Mouse (Mus musculus) lung, embryonic 15.5 days (tissue): Measurements from ENCODE around the gene Epb41. TPM values are rescaled to one million over a fixed set of nuclear protein-coding genes. Genes with fewer than 3 reads are reported as not detected.

Experiments used
- ATAC-seq: fragments of 200-750 bp; cut with Nextera tagmentation; 2 replicates; pipeline ENCODE4 v1.8.0; 2017; ENCODE audit warnings: moderate number of reproducible peaks, borderline replicate concordance; ENCODE audit not compliant: low FRiP score, low TSS enrichment; ENCODE audit errors: extremely low read depth
- H3K27ac ChIP-seq: fragments of 300-500 bp; sonication (generic); 2 replicates; pipeline ENCODE4 v1.5.1; 2015; ENCODE audit warnings: moderate library complexity, mild to moderate bottlenecking, inconsistent platforms
- H3K27me3 ChIP-seq: fragments of 300-500 bp; sonication (generic); 2 replicates; pipeline ENCODE4 v1.6.1; 2015; ENCODE audit warnings: inconsistent platforms
- H3K36me3 ChIP-seq: fragments of 300-500 bp; sonication (generic); 2 replicates; pipeline ENCODE4 v1.6.1; 2015; ENCODE audit warnings: inconsistent platforms
- H3K4me1 ChIP-seq: fragments of 300-500 bp; sonication (generic); 2 replicates; pipeline ENCODE4 v1.6.1; 2015; ENCODE audit warnings: inconsistent platforms
- H3K4me2 ChIP-seq: fragments of 300-500 bp; sonication (generic); 2 replicates; pipeline ENCODE4 v1.6.1; 2015; ENCODE audit warnings: inconsistent platforms, mild to moderate bottlenecking, moderate library complexity
- H3K4me3 ChIP-seq: fragments of 300-500 bp; sonication (generic); 2 replicates; pipeline ENCODE4 v1.5.1; 2015; ENCODE audit warnings: mild to moderate bottlenecking, inconsistent platforms
- H3K9ac ChIP-seq: fragments of 300-500 bp; sonication (generic); 2 replicates; pipeline ENCODE4 v1.6.1; 2015; ENCODE audit warnings: inconsistent platforms
- H3K9me3 ChIP-seq: fragments of 300-500 bp; sonication (generic); 2 replicates; pipeline ENCODE4 v1.6.1; 2016; ENCODE audit warnings: inconsistent platforms
- WGBS: fragments of 180-500 bp; shearing (Covaris S2); methylation state at CpG from one replicate; pipeline ENCODE4 v1.1.7; 2015; 5-methylcytosine and 5-hydroxymethylcytosine counted together
- polyA plus RNA-seq: library from polyadenylated mRNA; unstranded; fragments of >200 nt; fragmentation: Nextera tagmentation; extraction: Ambion mirVana; gene quantifications from 2 replicates; pipeline ENCODE4 v1.2.1, GENCODE M21; 2015

Gene Epb41
- polyA plus RNA-seq, 1 experiment from 2014 or later = 65.0 TPM

DNA sequence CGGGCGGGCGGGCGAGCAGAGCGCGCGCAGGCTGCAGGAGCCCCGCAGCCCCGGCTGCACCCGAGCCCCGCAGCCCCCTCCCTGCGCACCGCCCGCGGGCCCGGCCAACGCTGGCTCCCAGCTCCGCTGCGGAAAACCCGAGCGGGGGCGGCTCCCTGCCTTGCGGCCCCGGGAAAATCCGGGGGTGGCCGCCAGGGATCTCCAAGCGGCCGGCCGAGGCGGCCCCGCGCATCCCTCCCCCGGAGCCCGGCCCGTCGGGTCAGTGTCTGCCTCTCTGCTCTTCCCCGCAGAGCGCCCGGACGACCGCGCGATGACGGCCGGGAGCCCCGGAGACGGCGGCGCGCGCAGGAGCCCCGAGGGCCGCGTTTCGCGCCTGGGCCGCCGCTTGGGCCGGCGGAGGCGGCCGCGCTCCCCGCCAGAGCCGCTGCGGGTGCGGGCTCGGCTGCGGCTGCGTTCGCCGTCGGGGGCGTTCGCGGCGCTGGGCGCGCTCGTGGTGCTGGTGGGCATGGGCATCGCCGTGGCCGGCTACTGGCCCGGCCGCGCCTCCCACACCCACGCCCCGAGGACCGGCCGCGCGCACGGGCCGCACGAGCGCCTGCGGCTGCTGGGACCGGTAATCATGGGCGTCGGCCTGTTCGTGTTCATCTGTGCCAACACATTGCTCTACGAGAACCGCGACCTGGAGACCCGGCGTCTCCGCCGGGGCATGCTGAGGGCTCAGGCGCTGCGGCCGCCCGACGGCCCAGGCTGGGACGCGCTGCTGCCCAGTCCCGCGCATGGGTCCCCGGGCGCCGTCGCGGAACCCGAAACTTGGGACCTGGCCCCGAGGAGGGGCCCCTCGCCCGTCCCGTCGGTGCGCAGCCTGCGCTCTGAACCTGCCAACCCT lies 153.4 kb downstream of the Epb41 start, which contains the start of gene Tmem200b:
Gene Tmem200b, plus strand, starts transcription at position 311 of the 886 bp plus-strand sequence.
- H3K36me3 ChIP-seq = peaks cover 11% of the 10 kb centered on the region
- peak within 1 kb of the TSS; percentile 78 for H3K27ac ChIP-seq
- WGBS = 1% methylated on average over 104 of the region's 130 CpGs
- H3K4me2 ChIP-seq = peak within 1 kb of the TSS; percentile 89
- H3K9ac ChIP-seq = peak within 1 kb of the TSS; percentile 64
- no peak for ATAC-seq
- H3K4me1 ChIP-seq = peaks cover 47% of the 10 kb centered on the region
- peaks cover 68% of the 10 kb centered on the region for H3K27me3 ChIP-seq
- H3K4me3 ChIP-seq = peak within 1 kb of the TSS; percentile 65
- no peaks in the 10 kb centered on the region for H3K9me3 ChIP-seq

DNA sequence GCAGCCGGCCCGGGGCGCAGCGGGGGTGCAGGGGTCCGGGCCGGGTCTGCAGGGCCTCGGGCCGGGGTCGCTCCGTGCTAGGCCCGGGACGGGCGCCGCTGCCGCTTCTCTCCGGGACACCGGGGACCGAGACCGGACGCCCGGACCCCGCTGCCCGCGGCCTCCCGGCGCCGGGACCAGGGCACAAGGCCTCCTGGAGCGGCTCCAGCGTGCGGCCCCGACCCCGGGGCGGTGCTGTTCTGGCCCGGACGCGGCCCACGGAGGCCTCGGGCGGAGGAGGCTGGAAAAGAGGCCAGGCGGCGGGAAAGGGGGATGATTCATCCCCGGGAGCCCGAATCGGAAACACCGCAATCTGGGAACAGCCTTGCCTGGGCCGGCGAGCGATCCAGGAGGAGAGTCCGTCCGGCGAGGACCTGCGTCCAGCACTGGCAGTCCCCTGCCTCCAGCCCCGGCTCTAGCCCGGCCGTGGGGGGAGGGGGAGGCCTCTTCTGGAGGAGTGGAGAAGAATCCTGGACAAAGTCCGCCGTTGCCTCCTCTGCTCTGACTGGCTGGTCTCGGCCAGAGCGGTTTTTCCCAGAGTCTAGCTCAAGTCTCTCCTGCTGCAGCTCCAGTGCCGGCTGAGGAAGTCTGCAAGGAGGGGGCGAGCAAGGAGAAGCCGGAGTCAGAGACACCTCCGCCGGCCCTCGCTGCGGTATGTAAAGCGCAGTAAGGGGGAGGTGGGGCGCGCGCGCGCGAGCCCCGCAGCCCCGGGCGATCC lies 154.3 kb downstream of the Epb41 start:
- peak overlapping the region; percentile 65 for H3K4me3 ChIP-seq
- peak overlapping the region; percentile 64 for H3K9ac ChIP-seq
- H3K36me3 ChIP-seq = peaks cover 8% of the 10 kb centered on the region
- H3K27ac ChIP-seq = peak overlapping the region; percentile 78
- peak overlapping the region; percentile 89 for H3K4me2 ChIP-seq
- peaks cover 47% of the 10 kb centered on the region for H3K4me1 ChIP-seq
- ATAC-seq = peak; percentile 32; the same call in 1 of the 2 replicates
- under 1% methylated on average over 55 of the region's 76 CpGs for WGBS
- H3K9me3 ChIP-seq = no peaks in the 10 kb centered on the region
- H3K27me3 ChIP-seq = peaks cover 77% of the 10 kb centered on the region

DNA sequence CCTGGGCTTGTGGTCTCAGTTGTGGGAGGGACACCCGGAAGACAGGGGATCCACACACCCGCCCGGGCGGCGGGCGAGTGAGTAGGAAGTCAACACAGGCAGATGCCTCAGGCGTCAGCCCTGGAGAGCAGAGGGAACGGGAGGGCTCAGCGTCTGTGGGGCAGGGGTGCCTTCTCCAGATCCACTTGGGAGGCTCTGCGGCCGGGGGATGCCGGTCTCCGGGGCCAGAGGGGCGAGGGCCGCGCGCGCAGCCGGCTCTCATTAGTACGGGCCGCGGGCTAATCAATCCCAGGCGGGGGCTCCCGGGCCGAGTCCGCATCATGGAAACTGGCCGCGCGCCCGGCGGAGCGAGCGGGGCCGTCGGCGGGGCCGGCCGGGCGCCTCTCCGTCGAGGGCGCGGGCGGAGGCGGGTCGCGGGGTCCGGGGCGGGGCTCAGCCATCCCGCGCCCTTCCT lies 155.0 kb downstream of the Epb41 start:
- Histone ChIP-seq H3K27me3 (peaks cover 83% of the 10 kb centered on the region), H3K9ac (peak overlapping the region; percentile 64), H3K4me3 (peak overlapping the region; percentile 65), H3K27ac (peak overlapping the region; percentile 78), H3K9me3 (no peaks in the 10 kb centered on the region), H3K36me3 (peaks cover 5% of the 10 kb centered on the region), H3K4me1 (peaks cover 50% of the 10 kb centered on the region), H3K4me2 (peak overlapping the region; percentile 89)
- WGBS = under 1% methylated on average over 51 of the region's 51 CpGs
- peak; percentile 1; the same call in 1 of the 2 replicates for ATAC-seq

DNA sequence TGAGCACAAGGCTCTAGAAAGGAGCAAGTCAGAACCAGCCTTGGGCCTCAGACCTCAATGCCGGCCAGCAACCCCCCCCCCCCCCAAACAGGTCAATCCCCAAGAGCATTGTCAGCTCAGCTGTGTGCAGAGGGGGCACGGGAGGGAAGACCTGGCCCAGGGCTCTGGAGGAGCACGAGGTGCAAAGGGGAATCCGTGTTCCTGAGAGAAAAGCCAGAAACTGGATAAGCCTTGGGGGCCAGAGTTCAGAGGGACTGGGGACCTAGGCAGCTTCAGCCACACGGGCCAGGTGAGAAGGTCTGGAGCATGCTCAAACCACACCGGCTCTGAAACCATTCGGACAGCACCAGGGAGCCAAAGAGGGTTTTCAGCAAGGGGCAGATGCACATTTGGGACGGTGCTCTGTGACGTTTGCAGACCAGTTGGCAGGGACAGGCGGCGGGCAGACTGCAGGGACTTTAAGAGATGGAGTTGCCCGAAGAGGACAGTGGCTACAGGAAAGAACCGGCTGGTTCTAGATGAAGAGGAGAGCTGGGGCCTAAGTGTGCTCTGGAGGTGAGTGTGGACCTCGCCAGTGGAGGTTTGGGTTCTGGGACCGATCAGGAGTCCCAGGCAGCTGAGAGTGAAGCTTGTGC lies 155.5 kb downstream of the Epb41 start:
- Histone ChIP-seq H3K9ac (no peak overlapping the region), H3K27me3 (peaks cover 87% of the 10 kb centered on the region), H3K4me3 (peak overlapping the region; percentile 65), H3K27ac (peak overlapping the region; percentile 78), H3K4me1 (peaks cover 55% of the 10 kb centered on the region), H3K9me3 (no peaks in the 10 kb centered on the region), H3K4me2 (peak overlapping the region; percentile 89), H3K36me3 (no peaks in the 10 kb centered on the region; the same call in 1 of the 2 replicates)
- WGBS = 19% methylated on average over 15 of the region's 15 CpGs
- ATAC-seq = no peak

DNA sequence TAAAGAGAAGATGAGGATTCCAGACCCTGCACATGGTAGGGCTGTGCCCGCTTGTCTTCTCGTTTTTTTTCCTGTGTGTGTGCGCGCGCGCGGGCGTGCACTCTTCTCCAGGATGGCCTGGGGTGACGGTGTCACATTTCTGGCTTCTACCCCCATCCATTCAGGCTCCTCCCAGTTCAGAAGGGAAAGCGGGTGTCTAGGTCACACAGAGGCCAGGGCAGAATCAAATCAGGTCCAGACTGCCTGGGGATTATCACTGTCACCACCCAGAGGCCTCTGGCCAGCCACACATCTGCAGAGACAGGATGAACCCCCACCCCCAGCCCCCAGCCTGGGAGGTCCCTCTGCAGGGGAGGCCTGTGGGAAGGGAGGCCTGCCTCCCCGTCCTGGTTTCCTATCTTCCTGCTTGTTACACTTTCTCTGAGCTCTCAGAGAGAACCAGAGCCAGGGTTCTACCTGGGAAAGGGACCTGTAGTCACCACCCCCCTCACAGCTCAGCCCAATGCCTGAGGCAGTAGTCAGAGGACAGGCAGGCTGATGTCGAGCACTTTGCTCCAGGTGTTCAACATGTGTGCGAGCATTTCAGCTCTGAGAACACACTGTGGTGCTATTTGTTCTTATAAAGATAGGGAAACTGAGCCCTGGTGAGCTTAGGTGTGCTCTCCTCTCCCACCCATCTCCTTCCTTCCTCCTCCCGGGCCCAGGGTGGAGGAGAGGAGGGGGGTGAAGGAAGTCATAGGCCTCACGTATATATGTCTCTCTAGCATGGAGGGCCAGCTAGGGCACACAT lies 156.2 kb downstream of the Epb41 start:
- H3K36me3 ChIP-seq = no peaks in the 10 kb centered on the region
- 12% methylated on average over 15 of the region's 15 CpGs for WGBS
- H3K4me1 ChIP-seq = peaks cover 60% of the 10 kb centered on the region
- H3K4me2 ChIP-seq = peak overlapping the region; percentile 12; the same call in 1 of the 2 replicates
- peak; percentile 25; the same call in 1 of the 2 replicates for ATAC-seq
- no peaks in the 10 kb centered on the region for H3K9me3 ChIP-seq
- H3K27me3 ChIP-seq = peaks cover 93% of the 10 kb centered on the region
- H3K9ac ChIP-seq = no peak overlapping the region
- no peak overlapping the region for H3K27ac ChIP-seq
- H3K4me3 ChIP-seq = no peak overlapping the region

DNA sequence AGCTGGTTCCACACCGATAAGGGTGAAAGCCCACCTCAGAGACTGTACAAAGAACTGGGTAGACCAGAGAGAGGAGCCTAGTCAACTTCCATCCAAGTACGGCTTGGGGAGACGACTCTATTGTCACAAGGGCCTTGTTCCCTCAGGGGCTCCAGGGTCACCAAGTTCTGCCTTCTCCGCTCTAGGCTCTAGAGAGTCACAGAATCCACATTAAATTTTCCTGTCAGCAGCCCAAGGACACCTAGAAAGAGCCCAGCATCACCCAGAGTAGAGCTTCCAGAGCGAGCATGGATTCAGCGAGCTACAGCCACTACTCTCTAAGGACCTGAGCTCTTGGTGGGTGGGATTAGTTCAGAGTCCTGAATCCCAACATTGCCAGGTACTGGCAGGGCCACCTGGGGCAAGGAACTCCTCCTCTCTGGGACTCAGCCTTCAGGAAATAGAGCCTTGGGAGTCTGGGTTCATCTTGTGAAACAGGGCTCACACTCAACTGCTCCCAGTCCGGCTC lies 157.0 kb downstream of the Epb41 start:
- H3K4me1 ChIP-seq = peaks cover 64% of the 10 kb centered on the region
- H3K9me3 ChIP-seq = no peaks in the 10 kb centered on the region
- ATAC-seq = no peak
- no peaks in the 10 kb centered on the region for H3K36me3 ChIP-seq
- no peak overlapping the region for H3K27ac ChIP-seq
- no peak overlapping the region for H3K4me2 ChIP-seq
- H3K27me3 ChIP-seq = peaks cover 94% of the 10 kb centered on the region
- 66% methylated on average over 7 of the region's 7 CpGs for WGBS
- H3K4me3 ChIP-seq = no peak overlapping the region
- H3K9ac ChIP-seq = no peak overlapping the region

DNA sequence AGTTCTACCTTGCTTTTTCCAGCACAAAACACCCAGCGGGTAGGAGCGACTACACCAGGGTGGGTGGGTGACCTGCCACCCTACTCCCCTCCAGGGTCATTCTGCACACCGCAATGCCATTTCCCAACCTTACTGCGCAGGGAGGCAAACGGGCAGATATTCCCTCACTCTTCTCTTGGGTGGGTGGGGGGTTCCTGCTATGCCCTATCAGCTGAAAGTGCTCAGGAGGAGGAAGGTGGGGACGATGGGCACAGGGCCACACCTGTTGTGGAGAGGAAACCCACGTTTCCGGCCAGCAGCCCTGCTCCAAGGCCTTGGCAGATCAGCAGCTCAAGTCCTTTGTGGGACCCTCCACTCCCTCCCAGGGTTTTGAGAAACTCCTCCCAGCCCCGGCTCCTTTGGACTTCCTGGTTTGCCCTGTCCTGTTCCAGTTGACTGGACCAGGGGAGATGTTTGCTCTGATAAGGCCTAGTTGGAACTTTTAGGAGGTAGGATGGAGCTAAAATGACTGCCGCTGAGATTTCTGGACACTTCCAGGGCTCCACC lies 158.0 kb downstream of the Epb41 start:
- Histone ChIP-seq H3K9me3 (no peaks in the 10 kb centered on the region), H3K36me3 (no peaks in the 10 kb centered on the region), H3K4me1 (peaks cover 58% of the 10 kb centered on the region), H3K9ac (no peak overlapping the region), H3K27ac (no peak overlapping the region), H3K27me3 (peaks cover 94% of the 10 kb centered on the region), H3K4me3 (no peak overlapping the region), H3K4me2 (no peak overlapping the region)
- no peak for ATAC-seq
- WGBS = 64% methylated on average over 10 of the region's 10 CpGs

DNA sequence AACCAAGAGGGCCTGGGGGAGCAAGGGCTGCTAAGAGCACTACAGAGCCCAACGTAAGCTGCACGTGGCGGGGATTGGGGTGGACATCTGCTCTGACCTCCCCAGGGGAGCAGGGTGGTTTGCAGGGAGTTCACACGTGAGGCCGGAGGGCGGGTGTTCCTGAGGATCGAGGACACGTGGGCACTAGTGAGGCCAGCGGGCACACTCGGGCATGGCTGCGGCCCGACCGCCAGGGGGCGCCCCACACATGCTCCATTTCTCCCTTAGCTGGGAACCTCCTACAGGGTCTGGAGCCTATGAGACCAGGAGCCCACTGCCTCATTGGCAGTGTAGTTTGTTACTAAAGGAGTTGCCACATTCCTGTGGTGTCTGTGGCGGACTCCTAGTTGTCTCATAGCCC lies 158.7 kb downstream of the Epb41 start:
- ATAC-seq = no peak
- H3K27me3 ChIP-seq = peaks cover 93% of the 10 kb centered on the region
- H3K4me1 ChIP-seq = peaks cover 51% of the 10 kb centered on the region
- H3K27ac ChIP-seq = no peak overlapping the region
- no peak overlapping the region for H3K4me2 ChIP-seq
- 10% methylated on average over 15 of the region's 15 CpGs for WGBS
- H3K4me3 ChIP-seq = no peak overlapping the region
- H3K36me3 ChIP-seq = no peaks in the 10 kb centered on the region
- no peak overlapping the region for H3K9ac ChIP-seq
- H3K9me3 ChIP-seq = no peaks in the 10 kb centered on the region

DNA sequence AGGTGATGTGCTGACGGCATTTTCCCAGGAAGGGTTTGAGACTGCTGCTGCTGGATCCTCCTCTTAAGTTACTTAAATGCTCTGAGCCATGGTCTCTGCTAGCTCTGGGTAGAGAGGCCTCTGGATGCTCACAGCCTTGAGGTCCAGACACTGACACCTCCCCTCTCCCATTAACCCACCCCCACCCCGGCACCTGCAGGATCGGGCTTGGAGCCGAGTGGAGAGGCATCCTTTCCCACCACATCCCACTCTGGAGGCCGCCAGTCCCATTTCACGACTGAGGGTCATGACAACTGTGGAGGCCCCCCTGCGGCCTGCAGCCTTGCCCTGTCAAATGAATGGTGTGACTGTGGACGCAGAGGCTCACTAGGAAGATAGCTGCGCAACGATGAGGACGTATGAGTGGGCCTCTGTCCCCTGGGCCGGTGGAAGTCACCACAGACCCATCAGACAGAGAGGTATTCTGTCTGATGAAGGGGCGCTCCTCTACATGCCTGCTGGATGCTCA lies 159.2 kb downstream of the Epb41 start:
- H3K27ac ChIP-seq = no peak overlapping the region
- 25% methylated on average over 13 of the region's 13 CpGs for WGBS
- H3K4me3 ChIP-seq = no peak overlapping the region
- no peak for ATAC-seq
- H3K4me2 ChIP-seq = peak overlapping the region; percentile 53; the same call in 1 of the 2 replicates
- no peaks in the 10 kb centered on the region for H3K9me3 ChIP-seq
- H3K36me3 ChIP-seq = no peaks in the 10 kb centered on the region
- H3K27me3 ChIP-seq = peaks cover 88% of the 10 kb centered on the region
- no peak overlapping the region for H3K9ac ChIP-seq
- H3K4me1 ChIP-seq = peaks cover 49% of the 10 kb centered on the region

DNA sequence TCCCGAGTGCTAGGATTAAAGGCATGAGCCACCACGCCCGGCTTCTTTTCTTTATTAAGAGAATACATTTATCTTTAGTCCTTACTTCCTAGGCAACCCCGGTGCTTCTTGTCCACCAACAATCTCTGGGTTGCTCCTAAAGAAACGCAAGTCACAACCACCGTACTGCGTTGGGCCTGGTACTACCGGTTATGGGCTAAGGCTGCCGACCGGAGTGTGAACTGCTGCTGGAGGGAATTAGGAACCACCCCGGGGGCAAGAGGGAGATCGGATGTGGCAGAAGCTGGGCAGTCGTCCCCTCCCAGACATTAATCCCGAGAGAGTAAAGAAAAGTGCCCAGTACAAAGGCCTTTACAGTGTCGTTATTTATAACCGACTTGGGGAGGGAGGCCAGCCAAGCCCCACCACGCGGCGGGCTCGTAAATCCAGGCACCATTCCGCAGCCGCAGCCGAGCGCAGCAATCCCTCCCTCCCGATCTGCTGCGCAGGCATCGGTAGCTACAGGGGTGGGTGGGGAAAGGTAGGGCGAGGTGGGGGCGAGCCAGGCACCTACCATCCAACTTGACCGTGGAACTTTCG lies 160.1 kb downstream of the Epb41 start:
- peak overlapping the region; percentile 23 for H3K4me3 ChIP-seq
- 0 out of 2 replicates have a peak overlapping the region, but pooled peaks have one; percentile 8 for H3K9ac ChIP-seq
- H3K27ac ChIP-seq = no peak overlapping the region
- H3K36me3 ChIP-seq = no peaks in the 10 kb centered on the region
- H3K4me2 ChIP-seq = peak overlapping the region; percentile 53
- 5% methylated on average over 31 of the region's 31 CpGs for WGBS
- H3K9me3 ChIP-seq = no peaks in the 10 kb centered on the region
- peaks cover 49% of the 10 kb centered on the region for H3K4me1 ChIP-seq
- peaks cover 79% of the 10 kb centered on the region for H3K27me3 ChIP-seq
- ATAC-seq = no peak
